Mouse (Mus musculus): ENCODE measurements at regions not wholly inside any gene's neighbourhood (a gene's known extent, or its start where the extent isn't known, plus 50 kb on each side); places are given as distances from the start of the nearest gene placed in this dataset.

GRCm38 (mm10) chr3:60402251-60402830 lies 70.3 kb upstream of the Mbnl1 start:
- 41% methylated on average over 5 of the region's 5 CpGs for WGBS
- Histone ChIP-seq H3K4me1 (ENCODE audit: control insufficient read depth, insufficient read depth, low read length) (no peaks in the 10 kb centered on the region), H3K4me3 (replicated peaks; ENCODE audit: extremely low read depth, low read depth, low read length) (no peak overlapping the region)
- no peak for DNase-seq
- TF ChIP-seq CTCF (IDR thresholded peaks at IDR 0.05; ENCODE audit: insufficient read depth, low read length) (no peak), POLR2A (IDR thresholded peaks at IDR 0.05; ENCODE audit: borderline replicate concordance, extremely low read depth, low read depth, low read length) (no peak)

- Histone ChIP-seq H3K4me3 (replicated peaks; ENCODE audit: extremely low read depth, low read depth, low read length) (no peak overlapping the region), H3K4me1 (ENCODE audit: control insufficient read depth, insufficient read depth, low read length) (peaks cover 7% of the 10 kb centered on the region)
- WGBS = 50% methylated on average over 2 of the region's 2 CpGs
- DNase-seq = no peak
- TF ChIP-seq CTCF (IDR thresholded peaks at IDR 0.05; ENCODE audit: insufficient read depth, low read length) = no peak
- no peak for TF ChIP-seq POLR2A (IDR thresholded peaks at IDR 0.05; ENCODE audit: borderline replicate concordance, extremely low read depth, low read depth, low read length)
These were observed 65.2 kb upstream of the Mbnl1 start for GRCm38 (mm10) chr3:60407426-60407825.

GRCm38 (mm10) chr3:60407906-60408305 lies 64.7 kb upstream of the Mbnl1 start:
- DNase-seq = no peak
- Histone ChIP-seq H3K4me1 (ENCODE audit: control insufficient read depth, insufficient read depth, low read length) (peaks cover 7% of the 10 kb centered on the region), H3K4me3 (replicated peaks; ENCODE audit: extremely low read depth, low read depth, low read length) (no peak overlapping the region)
- TF ChIP-seq POLR2A (IDR thresholded peaks at IDR 0.05; ENCODE audit: borderline replicate concordance, extremely low read depth, low read depth, low read length) = no peak
- TF ChIP-seq CTCF (IDR thresholded peaks at IDR 0.05; ENCODE audit: insufficient read depth, low read length) = no peak
- 47% methylated on average over 1 of the region's 1 CpGs for WGBS

- TF ChIP-seq POLR2A (IDR thresholded peaks at IDR 0.05; ENCODE audit: borderline replicate concordance, extremely low read depth, low read depth, low read length) = no peak
- Histone ChIP-seq H3K4me3 (replicated peaks; ENCODE audit: extremely low read depth, low read depth, low read length) (peak overlapping the region; percentile 55), H3K4me1 (ENCODE audit: control insufficient read depth, insufficient read depth, low read length) (peaks cover 7% of the 10 kb centered on the region)
- peak; percentile 66 for DNase-seq
- 0% methylated on average over 7 of the region's 7 CpGs for whole genome bisulfite sequencing
These were observed 63.9 kb upstream of the Mbnl1 start for GRCm38 (mm10) chr3:60408553-60409282.

GRCm38 (mm10) chr3:60409283-60409633 lies 63.4 kb upstream of the Mbnl1 start:
- DNase-seq = no peak
- Histone ChIP-seq H3K4me3 (replicated peaks; ENCODE audit: extremely low read depth, low read depth, low read length) (peak overlapping the region; percentile 55), H3K4me1 (ENCODE audit: control insufficient read depth, insufficient read depth, low read length) (peaks cover 7% of the 10 kb centered on the region)
- TF ChIP-seq POLR2A (IDR thresholded peaks at IDR 0.05; ENCODE audit: borderline replicate concordance, extremely low read depth, low read depth, low read length) = no peak
- TF ChIP-seq CTCF (IDR thresholded peaks at IDR 0.05; ENCODE audit: insufficient read depth, low read length) = no peak

GRCm38 (mm10) chr3:60411746-60412145 lies 60.9 kb upstream of the Mbnl1 start:
- no peak for DNase-seq
- 64% methylated on average over 1 of the region's 1 CpGs for WGBS

GRCm38 (mm10) chr3:60412206-60412605 lies 60.4 kb upstream of the Mbnl1 start:
- no peak for TF ChIP-seq CTCF (IDR thresholded peaks at IDR 0.05; ENCODE audit: insufficient read depth, low read length)
- no peak for TF ChIP-seq POLR2A (IDR thresholded peaks at IDR 0.05; ENCODE audit: borderline replicate concordance, extremely low read depth, low read depth, low read length)
- DNase-seq = no peak

More at GRCm38 (mm10) chr3:60411746-60412145, 60.9 kb upstream of the Mbnl1 start:
- Histone ChIP-seq H3K4me1 (ENCODE audit: control insufficient read depth, insufficient read depth, low read length) (peaks cover 7% of the 10 kb centered on the region), H3K4me3 (replicated peaks; ENCODE audit: extremely low read depth, low read depth, low read length) (no peak overlapping the region)
- no peak for TF ChIP-seq POLR2A (IDR thresholded peaks at IDR 0.05; ENCODE audit: borderline replicate concordance, extremely low read depth, low read depth, low read length)

GRCm38 (mm10) chr3:60413749-60414148 lies 58.9 kb upstream of the Mbnl1 start:
- DNase-seq = no peak
- Histone ChIP-seq H3K4me3 (replicated peaks; ENCODE audit: extremely low read depth, low read depth, low read length) (no peak overlapping the region), H3K4me1 (ENCODE audit: control insufficient read depth, insufficient read depth, low read length) (peaks cover 2% of the 10 kb centered on the region; the same call in 1 of the 2 replicates)
- no peak for TF ChIP-seq CTCF (IDR thresholded peaks at IDR 0.05; ENCODE audit: insufficient read depth, low read length)
- TF ChIP-seq POLR2A (IDR thresholded peaks at IDR 0.05; ENCODE audit: borderline replicate concordance, extremely low read depth, low read depth, low read length) = no peak
- 49% methylated on average over 3 of the region's 3 CpGs for WGBS

More at GRCm38 (mm10) chr3:60412206-60412605, 60.4 kb upstream of the Mbnl1 start:
- Histone ChIP-seq H3K4me1 (ENCODE audit: control insufficient read depth, insufficient read depth, low read length) (peaks cover 7% of the 10 kb centered on the region), H3K4me3 (replicated peaks; ENCODE audit: extremely low read depth, low read depth, low read length) (no peak overlapping the region)

- TF ChIP-seq CTCF (IDR thresholded peaks at IDR 0.05; ENCODE audit: insufficient read depth, low read length) (no peak), POLR2A (IDR thresholded peaks at IDR 0.05; ENCODE audit: borderline replicate concordance, extremely low read depth, low read depth, low read length) (no peak)
- Histone ChIP-seq H3K4me1 (ENCODE audit: control insufficient read depth, insufficient read depth, low read length) (no peaks in the 10 kb centered on the region), H3K4me3 (replicated peaks; ENCODE audit: extremely low read depth, low read depth, low read length) (no peak overlapping the region)
- no peak for DNase-seq
- 87% methylated on average over 1 of the region's 1 CpGs for WGBS
These were observed 55.6 kb upstream of the Mbnl1 start for GRCm38 (mm10) chr3:60417001-60417400.

- no peak for DNase-seq
- Histone ChIP-seq H3K4me3 (replicated peaks; ENCODE audit: extremely low read depth, low read depth, low read length) (no peak overlapping the region), H3K4me1 (ENCODE audit: control insufficient read depth, insufficient read depth, low read length) (no peaks in the 10 kb centered on the region)
- no peak for TF ChIP-seq POLR2A (IDR thresholded peaks at IDR 0.05; ENCODE audit: borderline replicate concordance, extremely low read depth, low read depth, low read length)
- TF ChIP-seq CTCF (IDR thresholded peaks at IDR 0.05; ENCODE audit: insufficient read depth, low read length) = no peak
These were observed 54.0 kb upstream of the Mbnl1 start for GRCm38 (mm10) chr3:60418652-60419051.

Measured in lung, adult 2 months (tissue).